Mouse (Mus musculus) c-Kit-positive CD71-negative TER-119-negative erythroid progenitor cells, embryonic 14.5 days (primary cell): ENCODE data around the gene Srsf3.
"Not testable (repeated sequence)": the region's sequence is repeated elsewhere in the genome, so short reads cannot be mapped to it uniquely, and the experiment has no call there.

Source experiments
- DNase-seq: peaks from one replicate; pipeline ENCODE4 v3.0.0-alpha.2; 2013; ENCODE audit warnings: low read depth

The Srsf3 gene

GRCm38 (mm10) chr17:29018292-29018984 lies 14.0 kb upstream of the Srsf3 start:
- DNase-seq = no peak

GRCm38 (mm10) chr17:29019391-29019790 lies 13.0 kb upstream of the Srsf3 start:
- DNase-seq = no peak

DNA sequence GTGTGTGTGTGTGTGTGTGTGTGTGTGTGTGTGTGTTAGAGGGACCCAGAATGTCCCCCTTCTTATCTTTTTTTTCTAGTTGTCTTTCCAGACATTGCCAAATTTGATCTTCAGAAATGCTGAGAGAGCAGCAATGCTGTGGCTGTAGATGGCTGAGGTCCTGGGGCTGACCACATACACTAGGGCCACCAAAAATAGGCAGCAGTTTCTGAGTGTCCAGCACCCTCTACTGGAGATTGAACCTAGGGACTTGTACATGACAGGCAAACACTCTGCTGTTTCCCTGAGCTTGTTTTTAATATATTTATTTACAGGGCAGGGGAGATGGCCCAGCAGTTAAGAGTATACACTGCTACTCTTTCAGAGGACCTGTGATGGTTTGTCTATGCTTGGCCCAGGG lies 12.0 kb upstream of the Srsf3 start:
- no peak for DNase-seq

- no peak for DNase-seq
Observed at GRCm38 (mm10) chr17:29022230-29022819, 10.1 kb upstream of the Srsf3 start.

GRCm38 (mm10) chr17:29023346-29023745 lies 9.1 kb upstream of the Srsf3 start:
- DNase-seq = no peak

GRCm38 (mm10) chr17:29024047-29024892 lies 8.2 kb upstream of the Srsf3 start:
- DNase-seq = no peak

DNA sequence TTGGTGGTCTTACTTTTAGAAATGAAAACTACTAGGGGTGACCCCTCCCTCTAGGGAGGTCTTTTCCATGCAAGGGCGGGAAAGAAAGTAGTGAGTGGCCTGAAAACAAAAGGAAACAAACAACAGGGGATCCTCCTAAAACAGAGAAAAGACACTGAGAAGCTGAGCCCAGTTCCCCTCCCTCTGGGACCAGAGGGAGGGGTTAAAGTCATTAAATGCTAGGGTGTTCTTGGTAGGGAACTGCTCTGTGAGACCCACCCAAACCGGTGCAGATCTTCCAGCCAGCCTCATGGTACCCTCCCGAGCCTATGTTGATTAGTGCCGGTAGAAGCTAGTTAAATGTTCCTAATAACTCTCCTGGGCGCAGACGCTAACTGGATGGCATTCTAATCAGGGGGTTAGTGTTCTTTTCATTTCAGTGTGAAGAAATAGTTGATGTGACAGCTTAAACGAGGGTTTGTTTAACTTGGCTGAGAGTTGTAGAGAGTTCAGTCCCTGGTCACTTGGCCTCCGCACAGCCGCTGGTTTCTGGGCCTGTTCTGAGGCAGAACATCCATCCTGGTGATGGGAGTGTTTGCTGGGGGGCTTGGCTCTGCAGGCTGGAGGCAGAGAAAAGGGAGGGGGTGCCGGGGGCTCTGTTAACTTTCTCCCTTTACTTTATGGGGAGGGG lies 7.4 kb upstream of the Srsf3 start:
- DNase-seq = no peak

DNA sequence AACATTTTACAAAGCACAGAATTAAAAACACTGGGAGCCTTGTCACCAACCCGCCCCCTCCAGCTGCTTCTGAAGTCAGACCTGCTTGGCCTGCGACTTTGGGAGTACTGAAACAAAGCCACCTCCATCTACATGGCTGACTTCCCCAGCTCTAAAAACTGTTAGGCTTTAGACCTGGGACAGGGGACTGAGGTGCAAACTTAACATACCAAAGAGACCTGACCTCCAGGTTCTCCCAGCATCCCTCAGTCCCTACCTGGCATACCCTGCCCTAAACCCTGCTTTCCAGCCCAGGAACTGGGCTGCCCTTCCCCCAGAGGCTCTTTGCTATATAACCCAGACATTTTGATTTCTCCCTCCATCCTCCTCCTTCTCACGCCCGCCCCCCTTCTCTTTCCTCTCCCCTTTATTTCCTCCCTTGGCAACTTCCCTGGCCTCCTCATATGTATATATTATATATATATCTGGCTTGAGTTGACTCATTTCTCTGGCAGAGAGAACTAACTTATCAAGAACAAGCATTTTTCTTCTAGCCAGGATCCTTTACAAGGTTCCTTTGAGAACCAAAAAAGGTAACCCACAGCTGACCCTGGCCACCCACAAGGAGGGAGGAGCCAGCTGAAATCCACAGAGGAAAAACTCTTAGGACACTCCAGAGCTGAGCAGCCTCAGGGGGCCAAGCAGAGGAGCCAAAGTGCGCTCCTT lies 5.6 kb upstream of the Srsf3 start:
- DNase-seq = no peak

DNA sequence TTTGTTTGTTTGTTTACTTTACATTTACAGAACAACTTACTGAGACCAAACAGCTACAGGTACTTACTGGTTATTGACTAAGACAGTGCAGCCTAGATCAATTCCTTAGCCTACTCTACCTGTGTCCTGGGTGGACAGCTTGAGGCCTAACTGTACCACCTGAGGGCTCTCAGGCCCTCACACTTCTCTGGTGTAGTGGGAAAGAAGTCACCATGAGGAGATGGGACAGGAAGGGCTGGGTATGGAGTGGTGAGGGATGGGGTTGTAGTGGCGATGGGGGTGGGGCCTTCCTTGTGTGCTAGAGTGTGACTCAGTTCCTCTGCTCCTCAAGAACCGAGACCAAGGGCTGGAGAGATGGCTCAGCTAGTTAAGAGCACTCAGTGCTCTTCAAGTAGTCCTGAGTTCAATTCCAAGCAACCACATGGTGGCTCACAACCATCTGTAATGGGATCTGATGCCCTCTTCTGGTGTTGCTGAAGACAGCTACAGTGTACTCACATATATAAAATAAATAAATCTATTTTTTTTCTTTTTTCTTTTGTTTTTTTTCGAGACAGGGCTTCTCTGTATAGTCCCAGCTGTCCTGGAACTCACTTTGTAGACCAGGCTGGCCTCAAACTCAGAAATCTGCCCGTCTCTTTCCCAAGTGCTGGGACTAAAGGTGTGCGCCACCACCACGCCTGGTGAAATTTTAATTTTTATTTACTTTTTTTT lies 1.9 kb upstream of the Srsf3 start:
- no peak for DNase-seq

DNA sequence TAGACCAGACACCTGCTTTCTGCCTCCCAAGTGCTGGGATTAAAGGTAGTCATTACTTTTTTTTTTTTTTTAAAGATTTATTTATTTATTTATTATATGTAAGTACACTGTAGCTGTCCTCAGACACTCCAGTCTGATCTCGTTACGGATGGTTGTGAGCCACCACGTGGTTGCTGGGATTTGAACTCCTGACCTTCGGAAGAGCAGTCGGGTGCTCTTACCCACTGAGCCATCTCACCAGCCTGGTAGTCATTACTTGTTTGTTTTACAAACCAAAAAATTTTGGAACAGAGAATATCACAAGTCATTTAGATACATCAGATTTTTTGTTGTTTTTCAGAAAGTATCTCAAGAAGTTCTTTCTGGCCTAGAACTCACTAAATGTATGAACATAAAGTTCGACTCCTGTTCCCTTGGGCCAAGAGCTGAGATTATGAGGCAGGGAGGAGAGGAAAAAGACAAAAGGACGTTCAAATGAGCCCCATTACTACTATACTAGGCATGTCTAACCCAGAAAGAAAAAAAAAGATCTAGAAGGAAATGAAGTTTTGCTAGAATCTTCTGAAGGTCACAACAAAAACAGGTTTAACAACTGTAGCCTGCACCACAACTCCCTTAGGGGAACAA lies 1.2 kb upstream of the Srsf3 start:
- DNase-seq = not testable (repeated sequence)

DNA sequence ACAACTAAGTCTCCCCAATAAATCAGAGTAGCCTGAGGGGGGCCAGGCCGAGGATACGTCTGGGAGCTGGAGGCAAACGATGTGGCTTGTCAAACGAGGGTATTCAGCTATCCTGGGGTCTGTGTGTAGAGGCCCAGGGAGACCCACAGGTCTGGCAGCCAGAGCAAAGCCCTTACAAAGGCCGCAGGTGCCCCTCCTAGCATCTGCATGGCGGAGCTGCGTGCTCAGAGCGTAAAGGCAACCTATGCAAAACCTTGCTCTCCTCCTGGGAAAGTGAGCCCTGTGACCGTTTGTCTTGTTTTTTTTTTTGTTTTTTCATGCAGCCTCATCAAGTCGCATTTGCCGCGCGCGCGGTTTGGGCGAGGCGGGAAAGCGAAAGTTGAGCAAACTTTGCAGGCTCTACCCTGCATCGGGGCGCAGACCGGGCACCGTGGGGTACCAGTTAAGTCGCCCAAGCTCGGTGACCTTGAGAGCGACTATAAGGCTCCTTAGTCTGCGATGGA lies 606 bp upstream of the Srsf3 start:
- no peak for DNase-seq

GRCm38 (mm10) chr17:29033569-29034061 lies 1.2 kb downstream of the Srsf3 start:
- no peak for DNase-seq

DNA sequence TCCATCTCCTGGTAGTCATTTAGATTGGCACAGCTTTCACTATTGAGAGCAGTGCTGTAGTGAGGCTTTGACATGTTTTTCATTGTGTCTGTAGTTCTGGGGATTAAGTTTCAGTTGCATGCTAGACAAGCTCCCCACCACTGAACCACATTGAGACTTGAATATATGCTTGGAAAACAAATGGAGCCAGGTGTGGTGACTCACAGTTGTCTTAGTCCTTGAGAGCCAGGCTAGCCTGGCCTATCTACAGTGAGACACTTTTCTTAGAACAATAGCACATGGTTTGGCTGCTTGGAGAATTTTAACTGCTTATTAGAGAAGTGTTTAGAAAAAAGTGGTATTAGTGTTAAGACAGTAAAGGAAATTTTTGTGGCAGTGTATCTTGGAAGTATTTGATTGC lies 1.8 kb downstream of the Srsf3 start:
- DNase-seq = no peak

GRCm38 (mm10) chr17:29035506-29035905 lies 3.1 kb downstream of the Srsf3 start:
- DNase-seq = no peak

DNA sequence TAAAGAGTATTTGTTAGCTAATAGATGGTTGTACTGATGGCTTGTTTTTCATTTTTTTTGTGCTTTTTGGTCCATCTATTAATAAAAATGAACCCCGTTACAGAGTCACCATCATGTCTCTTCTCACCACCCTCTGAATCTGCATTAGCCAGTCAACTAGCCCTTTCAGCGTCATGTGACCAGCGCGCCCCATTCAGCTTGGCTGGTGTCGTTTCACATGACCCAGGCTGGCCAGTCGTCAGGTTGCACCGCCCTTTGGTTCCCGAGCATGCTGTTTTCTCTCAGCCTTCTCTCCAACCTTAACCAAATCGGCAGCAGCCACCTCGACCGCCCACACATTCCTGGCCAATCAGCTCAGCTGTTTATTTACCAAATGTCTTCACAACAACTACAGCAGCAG lies 6.9 kb downstream of the Srsf3 start:
- no peak for DNase-seq

DNA sequence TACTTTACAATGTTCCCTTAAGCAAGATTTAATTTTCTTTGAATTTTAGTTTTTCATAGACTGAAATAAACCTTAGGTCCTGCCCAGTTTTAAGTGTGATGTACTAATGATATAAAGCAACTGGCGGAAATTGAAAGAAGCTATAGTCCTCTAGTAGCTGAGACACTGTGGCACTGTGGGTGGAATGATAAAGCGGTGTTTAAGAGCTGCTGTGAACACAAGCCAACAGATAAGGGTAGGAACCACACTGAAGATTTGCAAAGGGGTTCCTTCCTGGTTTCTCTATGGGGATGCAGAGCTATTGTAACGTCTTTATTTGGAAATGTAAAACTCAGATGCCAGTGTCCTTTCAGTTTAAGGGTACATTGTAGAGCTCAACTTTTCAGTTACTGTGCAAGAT lies 9.2 kb downstream of the Srsf3 start:
- not testable (repeated sequence) for DNase-seq

DNA sequence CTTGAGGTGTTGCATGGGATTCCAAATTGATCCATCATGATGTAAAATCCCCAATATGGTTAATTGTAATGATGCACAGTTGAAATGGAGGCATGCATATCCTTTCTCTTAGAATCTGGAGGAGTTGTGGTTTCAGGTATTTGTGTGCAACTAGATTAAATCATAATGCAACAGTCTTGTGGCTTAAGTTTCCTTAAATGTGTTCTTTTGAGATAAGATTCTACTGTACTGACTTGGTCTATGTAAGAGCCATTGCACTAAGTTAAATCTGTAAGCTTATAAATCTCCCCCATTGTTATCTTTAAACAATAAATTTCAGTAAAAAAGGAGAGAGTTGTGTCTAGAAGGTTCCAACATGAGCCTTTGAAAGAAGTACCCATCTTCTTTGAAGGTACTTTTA lies 10.1 kb downstream of the Srsf3 start:
- no peak for DNase-seq

DNA sequence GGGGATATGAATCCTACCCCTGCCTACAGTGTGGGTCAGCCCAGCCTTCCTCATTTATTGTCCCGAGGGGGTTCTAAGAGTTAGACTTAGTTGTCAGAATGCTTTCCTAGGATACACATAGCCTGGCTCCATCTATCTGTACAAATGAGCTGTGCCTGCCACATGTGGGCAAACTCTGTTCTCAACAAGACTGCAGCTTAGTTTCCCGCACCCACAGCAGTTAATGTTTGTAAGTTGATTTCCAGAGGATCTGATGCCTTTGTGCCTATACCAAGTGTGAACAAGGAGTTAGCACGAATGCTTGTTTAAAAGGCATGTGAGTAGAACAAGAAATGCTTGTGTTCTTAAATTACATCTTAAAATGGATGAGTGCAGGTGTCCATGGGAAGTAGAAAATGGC lies 11.2 kb downstream of the Srsf3 start:
- no peak for DNase-seq

DNA sequence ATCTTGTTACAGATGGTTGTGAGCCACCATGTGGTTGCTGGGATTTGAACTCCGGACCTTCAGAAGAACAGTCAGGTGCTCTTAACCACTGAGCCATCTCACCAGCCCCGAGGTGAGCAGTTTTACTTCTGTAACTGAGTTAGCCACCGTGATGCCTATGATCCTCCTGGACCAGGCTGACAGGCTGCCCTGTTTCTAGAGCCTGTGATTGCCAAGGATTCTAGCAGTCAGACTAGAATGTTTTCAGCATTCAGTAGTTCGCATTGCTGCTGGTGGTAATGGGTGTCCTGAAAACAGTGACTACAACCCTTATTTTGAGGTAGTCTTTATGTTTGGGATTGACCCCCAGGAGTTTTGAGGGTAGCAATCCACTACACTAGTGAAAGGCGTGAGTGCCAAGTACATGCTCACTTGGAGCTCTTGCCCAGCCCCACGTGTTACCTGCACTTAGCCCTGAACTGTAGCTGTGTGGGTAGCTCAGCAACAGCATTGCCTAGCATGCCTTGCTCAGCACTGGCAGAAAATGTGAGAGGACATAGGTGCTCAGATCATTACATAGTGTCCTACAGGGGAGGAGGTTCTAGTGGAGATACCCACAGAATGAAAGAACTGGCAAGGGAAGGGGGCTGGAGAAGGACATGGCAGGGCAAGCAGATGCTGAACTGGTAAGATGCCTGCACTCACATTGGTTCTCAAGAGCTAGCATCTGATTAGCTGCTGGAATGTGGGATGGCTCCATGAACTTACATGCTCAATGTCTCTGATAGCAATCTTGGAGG lies 11.9 kb downstream of the Srsf3 start:
- no peak for DNase-seq

DNA sequence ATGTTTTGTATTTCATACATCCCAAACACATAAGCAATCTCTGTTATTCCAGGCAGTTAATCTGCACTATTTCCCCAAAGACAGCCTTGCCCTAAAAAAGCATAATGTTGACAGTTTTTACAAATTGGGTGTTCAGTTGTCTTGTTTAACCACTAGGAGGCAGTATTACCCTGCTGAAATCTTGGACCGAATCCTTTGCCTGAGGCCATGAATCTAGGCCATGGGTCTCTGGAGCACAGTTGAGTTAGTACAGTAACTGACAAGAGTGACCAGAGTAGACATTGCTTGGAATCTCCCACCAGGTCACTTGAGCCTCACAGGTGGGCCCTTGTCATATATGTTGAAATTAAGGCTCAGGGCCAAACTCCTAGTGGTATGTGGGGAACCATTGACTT lies 12.5 kb downstream of the Srsf3 start:
- no peak for DNase-seq
